Mouse (Mus musculus) thymus, adult 2 months (tissue): Measurements from ENCODE around the gene H2-Aa.

Experiments used
- CTCF ChIP-seq: fragments of 200-500 bp; IDR thresholded peaks from 2 replicates; pipeline ENCODE4 v1.5.1; 2012; ENCODE audit warnings: mild to moderate bottlenecking, control low read depth, low read length, moderate library complexity, borderline replicate concordance; ENCODE audit not compliant: control insufficient read depth, poor library complexity, insufficient read depth; ENCODE audit errors: extremely low read depth
- POLR2A ChIP-seq: fragments of 200-500 bp; IDR thresholded peaks from 2 replicates; pipeline ENCODE4 v1.6.1; 2012; ENCODE audit warnings: mild to moderate bottlenecking, low read length, control low read depth, moderate library complexity; ENCODE audit not compliant: control insufficient read depth, poor library complexity, insufficient read depth; ENCODE audit errors: extremely low read depth

GRCm38 (mm10) chr17:34256501-34256900 lies 31.1 kb downstream of the H2-Aa start:
- TF ChIP-seq POLR2A (no peak), CTCF (no peak)
